ENCODE assay signal across 26 mouse cellular contexts in genomic region chr13:43030222-43030621, GRCm38 (mm10).
"Had no signal": no experiment of that assay in that cellular context is flagged by ENCODE, and none has a peak within 500 bp of the region (broad histone marks: within the 10 kb centered on the region; RNA-seq: fewer than 3 reads in every experiment).

No protein-coding gene starts in this region.

- H3K27ac ChIP-seq: gastrocnemius, adult 2 months; heart, embryonic 10.5 days; heart, embryonic 13.5 days; heart, embryonic 15.5 days; hindbrain, embryonic 13.5 days; hindbrain, embryonic 15.5 days; hindbrain, postnatal 0 days; kidney, embryonic 15.5 days; kidney, postnatal 0 days; layer of hippocampus, adult 2 months; limb, embryonic 13.5 days; limb, embryonic 15.5 days; liver, embryonic 12.5 days; liver, embryonic 14.5 days had no signal

- DNase-seq: gastrocnemius, adult 2 months; gastrocnemius, postnatal 10 days; gastrocnemius, postnatal 25 days; heart, adult 18-20 months; heart, postnatal 14 days; heart, postnatal 36 days; kidney, adult 11 months; kidney, adult 2 months; kidney, adult 9 months; kidney, postnatal 14 days; kidney, postnatal 36 days; layer of hippocampus, postnatal 36 days had no signal

- H3K27me3 ChIP-seq: heart, embryonic 13.5 days; heart, embryonic 15.5 days; hindbrain, embryonic 13.5 days; hindbrain, embryonic 15.5 days; kidney, embryonic 15.5 days; limb, embryonic 13.5 days; limb, embryonic 15.5 days; liver, embryonic 12.5 days had no signal

- H3K4me3 ChIP-seq: gastrocnemius, adult 2 months; heart, embryonic 10.5 days; heart, embryonic 13.5 days; heart, embryonic 15.5 days; hindbrain, embryonic 13.5 days; hindbrain, embryonic 15.5 days; kidney, embryonic 15.5 days; layer of hippocampus, adult 2 months; limb, embryonic 13.5 days; limb, embryonic 15.5 days; liver, embryonic 12.5 days had no signal

- H3K4me1 ChIP-seq: heart, embryonic 10.5 days; heart, embryonic 13.5 days; heart, embryonic 15.5 days; hindbrain, embryonic 13.5 days; hindbrain, embryonic 15.5 days; kidney, embryonic 15.5 days; limb, embryonic 13.5 days; limb, embryonic 15.5 days; liver, embryonic 12.5 days had no signal

- H3K9me3 ChIP-seq: heart, embryonic 10.5 days; heart, embryonic 15.5 days; hindbrain, embryonic 15.5 days; kidney, embryonic 15.5 days; limb, embryonic 15.5 days; liver, embryonic 12.5 days had no signal

- H3K36me3 ChIP-seq: heart, embryonic 10.5 days; heart, embryonic 13.5 days; heart, embryonic 15.5 days; hindbrain, embryonic 15.5 days; kidney, embryonic 15.5 days; limb, embryonic 13.5 days; limb, embryonic 15.5 days; liver, embryonic 12.5 days had no signal

- ATAC-seq: hindbrain, postnatal 0 days; intestine, embryonic 16.5 days; liver, embryonic 12.5 days had no signal

- H3K9ac ChIP-seq: heart, embryonic 13.5 days; heart, embryonic 15.5 days; hindbrain, embryonic 13.5 days; hindbrain, embryonic 15.5 days; kidney, embryonic 15.5 days; limb, embryonic 13.5 days; limb, embryonic 15.5 days; liver, embryonic 12.5 days; liver, embryonic 14.5 days had no signal

- H3K4me2 ChIP-seq: heart, embryonic 13.5 days; heart, embryonic 15.5 days; hindbrain, embryonic 13.5 days; hindbrain, embryonic 15.5 days; kidney, embryonic 15.5 days; limb, embryonic 13.5 days; limb, embryonic 15.5 days; liver, embryonic 12.5 days had no signal
